Comparison of ENCODE assay signal across 8 mouse cellular contexts in genomic region chr10:45334925-45335324, GRCm38 (mm10). TPM values are rescaled to one million over a fixed set of nuclear protein-coding genes. Genes with fewer than 3 reads are reported as not detected.
DNase-seq lines count a peak whose midpoint lies in the region; ATAC-seq and TF ChIP-seq lines count a peak whose summit lies in the region.

No protein-coding gene starts in this region.

- 0 out of 2 replicates have a peak, but pooled peaks have one; percentile 33 for ATAC-seq in kidney, embryonic 15.5 days (replicated peaks; ENCODE audit: low FRiP score)
- no peak for ATAC-seq in embryonic facial prominence, embryonic 15.5 days (ENCODE audit: insufficient number of reproducible peaks, low FRiP score, low TSS enrichment, low read depth)
- no peak for ATAC-seq in intestine, postnatal 0 days
- 0 out of 2 replicates have a peak, but pooled peaks have one; percentile 21 for ATAC-seq in neural tube, embryonic 11.5 days (ENCODE audit: insufficient read depth, low FRiP score, low TSS enrichment)

- no peak overlapping the region for H3K27ac ChIP-seq in kidney, embryonic 15.5 days
- no peak overlapping the region for H3K27ac ChIP-seq in embryonic facial prominence, embryonic 15.5 days (replicated peaks)
- no peak overlapping the region for H3K27ac ChIP-seq in intestine, postnatal 0 days (ENCODE audit: low read depth, low read length)
- no peak overlapping the region for H3K27ac ChIP-seq in neural tube, embryonic 11.5 days (ENCODE audit: low read depth, low read length)

- peak overlapping the region; percentile 93 for H3K4me2 ChIP-seq in kidney, embryonic 15.5 days
- peak overlapping the region; percentile 91 for H3K4me2 ChIP-seq in embryonic facial prominence, embryonic 15.5 days (replicated peaks)
- peak overlapping the region; percentile 88; the same call in 1 of the 2 replicates for H3K4me2 ChIP-seq in intestine, postnatal 0 days (replicated peaks; ENCODE audit: low read depth)
- peak overlapping the region; percentile 92 for H3K4me2 ChIP-seq in neural tube, embryonic 11.5 days (ENCODE audit: low read depth)

- H3K4me1 ChIP-seq in kidney, embryonic 15.5 days: 0 out of 2 replicates have a peak, but pooled peaks cover 2% of the 10 kb centered on the region
- H3K4me1 ChIP-seq in embryonic facial prominence, embryonic 15.5 days: 0 out of 2 replicates have a peak, but pooled peaks cover 4% of the 10 kb centered on the region
- H3K4me1 ChIP-seq in intestine, postnatal 0 days (replicated peaks; ENCODE audit: control insufficient read depth, insufficient read depth, low read length): no peaks in the 10 kb centered on the region
- no peaks in the 10 kb centered on the region; the same call in 1 of the 2 replicates for H3K4me1 ChIP-seq in neural tube, embryonic 11.5 days (ENCODE audit: control insufficient read depth, insufficient read depth, low read length)

- peak overlapping the region; percentile 69 for H3K4me3 ChIP-seq in kidney, embryonic 15.5 days (replicated peaks)
- H3K4me3 ChIP-seq in embryonic facial prominence, embryonic 15.5 days (replicated peaks): peak overlapping the region; percentile 59
- H3K4me3 ChIP-seq in intestine, postnatal 0 days (ENCODE audit: low read depth, low read length): peak overlapping the region; percentile 57; the same call in 1 of the 2 replicates
- H3K4me3 ChIP-seq in neural tube, embryonic 11.5 days (ENCODE audit: low read depth, low read length): peak overlapping the region; percentile 56; the same call in 1 of the 2 replicates

- no peak for TF ChIP-seq CTCF in intestine, postnatal 0 days (IDR thresholded peaks at IDR 0.05; ENCODE audit: low read depth)

- H3K36me3 ChIP-seq in kidney, embryonic 15.5 days: no peaks in the 10 kb centered on the region
- no peaks in the 10 kb centered on the region for H3K36me3 ChIP-seq in embryonic facial prominence, embryonic 15.5 days
- no peaks in the 10 kb centered on the region for H3K36me3 ChIP-seq in intestine, postnatal 0 days (ENCODE audit: control insufficient read depth, insufficient read depth)
- no peaks in the 10 kb centered on the region for H3K36me3 ChIP-seq in neural tube, embryonic 11.5 days (ENCODE audit: control insufficient read depth, insufficient read depth, low read length)

- H3K27me3 ChIP-seq in kidney, embryonic 15.5 days: peaks cover 45% of the 10 kb centered on the region
- peaks cover 26% of the 10 kb centered on the region for H3K27me3 ChIP-seq in embryonic facial prominence, embryonic 15.5 days
- peaks cover 31% of the 10 kb centered on the region for H3K27me3 ChIP-seq in intestine, postnatal 0 days (replicated peaks; ENCODE audit: control insufficient read depth, insufficient read depth, low read length)
- peaks cover 2% of the 10 kb centered on the region; the same call in 1 of the 2 replicates for H3K27me3 ChIP-seq in neural tube, embryonic 11.5 days (ENCODE audit: control insufficient read depth, insufficient read depth, low read length)

- no peak overlapping the region for H3K9ac ChIP-seq in kidney, embryonic 15.5 days
- H3K9ac ChIP-seq in embryonic facial prominence, embryonic 15.5 days: no peak overlapping the region
- peak overlapping the region; percentile 53; the same call in 1 of the 2 replicates for H3K9ac ChIP-seq in intestine, postnatal 0 days (ENCODE audit: low read depth, low read length)
- no peak overlapping the region; the same call in 1 of the 2 replicates for H3K9ac ChIP-seq in neural tube, embryonic 11.5 days (ENCODE audit: low read length)

- DNase-seq in kidney, adult 9 months: no peak
- DNase-seq in neural tube, embryonic 11.5 days (ENCODE audit: low spot score): no peak
- no peak for DNase-seq in adrenal gland, postnatal 36 days
- no peak for DNase-seq in thymus, postnatal 10 days (ENCODE audit: low spot score in 2 of 2)
- no peak for DNase-seq in left cerebral cortex, adult 11 months (ENCODE audit: low spot score)

- 27% methylated on average over 7 of the region's 7 CpGs for WGBS in kidney, embryonic 15.5 days
- WGBS in embryonic facial prominence, embryonic 15.5 days: 23% methylated on average over 7 of the region's 7 CpGs
- whole genome bisulfite sequencing in intestine, postnatal 0 days: 33% methylated on average over 7 of the region's 7 CpGs
- 25% methylated on average over 7 of the region's 7 CpGs for WGBS in neural tube, embryonic 11.5 days

- no peaks in the 10 kb centered on the region for H3K9me3 ChIP-seq in kidney, embryonic 15.5 days (replicated peaks)
- H3K9me3 ChIP-seq in embryonic facial prominence, embryonic 15.5 days (replicated peaks): no peaks in the 10 kb centered on the region
- H3K9me3 ChIP-seq in intestine, postnatal 0 days (ENCODE audit: control insufficient read depth): no peaks in the 10 kb centered on the region
- no peaks in the 10 kb centered on the region for H3K9me3 ChIP-seq in neural tube, embryonic 11.5 days (ENCODE audit: control insufficient read depth, low read length)

RNA-seq across cellular contexts. Expression of gene Bves, which starts 0.6 kb away (rescaled TPM):
- polyA plus RNA-seq in kidney, embryonic 15.5 days (2015; fragmentation: Nextera tagmentation; extraction: Ambion mirVana): 1.5 and 2.1 TPM in 2 replicates
- 2.5 and 3.7 TPM in 2 replicates for polyA plus RNA-seq in embryonic facial prominence, embryonic 15.5 days (2015; fragmentation: Nextera tagmentation; extraction: Ambion mirVana)
- polyA plus RNA-seq in intestine, postnatal 0 days (2015; fragmentation: Nextera tagmentation; extraction: Ambion mirVana): 2.8 and 3.1 TPM in 2 replicates
- 3.0 and 3.1 TPM in 2 replicates for polyA plus RNA-seq in neural tube, embryonic 11.5 days (2014; fragmentation: Nextera tagmentation; extraction: Ambion mirVana)
- total RNA-seq in adrenal gland, postnatal 36 days (2021): under 1 TPM; 0.20 to 0.26 TPM

Comparison
In these comparisons a context has a peak if more than half of its experiments do, and no peak if none do; other contexts are left out.
1. ATAC-seq: peak in kidney, embryonic 15.5 days (single experiment) and neural tube, embryonic 11.5 days (single experiment); none in embryonic facial prominence, embryonic 15.5 days (single experiment) and intestine, postnatal 0 days (single experiment).
2. Peak in every context shown above with its lines, with median percentiles within 50 percentile points of each other: H3K4me2 ChIP-seq and H3K4me3 ChIP-seq.